9 mouse cellular contexts compared by ENCODE assay signal in genomic region chr4:133836575-133836974, GRCm38 (mm10). TPM values are rescaled to one million over a fixed set of nuclear protein-coding genes. Genes with fewer than 3 reads are reported as not detected.
DNase-seq lines count a peak whose midpoint lies in the region; ATAC-seq and TF ChIP-seq lines count a peak whose summit lies in the region.
"Had no signal": no experiment of that assay in that cellular context is flagged by ENCODE, and none has a peak within 500 bp of the region (broad histone marks: within the 10 kb centered on the region; RNA-seq: fewer than 3 reads in every experiment).

No protein-coding gene starts in this region.

- no peaks in the 10 kb centered on the region for H3K9me3 ChIP-seq in kidney, postnatal 0 days (replicated peaks; ENCODE audit: low read length)
- H3K9me3 ChIP-seq in kidney, embryonic 15.5 days (replicated peaks): no peaks in the 10 kb centered on the region
- no peaks in the 10 kb centered on the region for H3K9me3 ChIP-seq in liver, embryonic 11.5 days (ENCODE audit: control insufficient read depth, low read length)
- H3K9me3 ChIP-seq: embryonic facial prominence, embryonic 15.5 days; limb, embryonic 15.5 days had no signal

- no peak overlapping the region for H3K9ac ChIP-seq in kidney, postnatal 0 days (ENCODE audit: low read depth, low read length)
- H3K9ac ChIP-seq in kidney, embryonic 15.5 days: no peak overlapping the region
- H3K9ac ChIP-seq in liver, embryonic 11.5 days (ENCODE audit: low read depth, low read length): no peak overlapping the region
- H3K9ac ChIP-seq: embryonic facial prominence, embryonic 15.5 days; limb, embryonic 15.5 days had no signal

- TF ChIP-seq CTCF in kidney, postnatal 0 days (IDR thresholded peaks at IDR 0.05; ENCODE audit: low read depth): peak; percentile 59

- no peak overlapping the region for H3K4me2 ChIP-seq in kidney, postnatal 0 days (ENCODE audit: low read length)
- H3K4me2 ChIP-seq in kidney, embryonic 15.5 days: no peak overlapping the region
- H3K4me2 ChIP-seq in liver, embryonic 11.5 days: no peak overlapping the region
- H3K4me2 ChIP-seq: embryonic facial prominence, embryonic 15.5 days; limb, embryonic 15.5 days had no signal

- H3K36me3 ChIP-seq in kidney, postnatal 0 days (ENCODE audit: insufficient read depth, low read length): no peaks in the 10 kb centered on the region
- no peaks in the 10 kb centered on the region for H3K36me3 ChIP-seq in kidney, embryonic 15.5 days
- no peaks in the 10 kb centered on the region for H3K36me3 ChIP-seq in liver, embryonic 11.5 days (ENCODE audit: control insufficient read depth, insufficient read depth, low read length)
- H3K36me3 ChIP-seq: embryonic facial prominence, embryonic 15.5 days; limb, embryonic 15.5 days had no signal

- no peak for ATAC-seq in kidney, postnatal 0 days (replicated peaks; ENCODE audit: low FRiP score, low read depth)
- ATAC-seq in kidney, embryonic 15.5 days (replicated peaks; ENCODE audit: low FRiP score): no peak
- 0 out of 2 replicates have a peak, but pooled peaks have one; percentile 31 for ATAC-seq in liver, embryonic 11.5 days (replicated peaks; ENCODE audit: low FRiP score)

- 51% methylated on average over 10 of the region's 10 CpGs for WGBS in kidney, postnatal 0 days
- WGBS in kidney, embryonic 15.5 days: 59% methylated on average over 10 of the region's 10 CpGs
- WGBS in liver, embryonic 11.5 days: 45% methylated on average over 10 of the region's 10 CpGs

- no peaks in the 10 kb centered on the region for H3K4me1 ChIP-seq in kidney, postnatal 0 days (replicated peaks; ENCODE audit: insufficient read depth, low read length)
- peaks cover 6% of the 10 kb centered on the region for H3K4me1 ChIP-seq in kidney, embryonic 15.5 days
- H3K4me1 ChIP-seq in liver, embryonic 11.5 days (replicated peaks; ENCODE audit: control insufficient read depth, insufficient read depth, low read length): 0 out of 2 replicates have a peak, but pooled peaks cover 3% of the 10 kb centered on the region
- H3K4me1 ChIP-seq: embryonic facial prominence, embryonic 15.5 days; limb, embryonic 15.5 days had no signal

- DNase-seq in kidney, postnatal 0 days (ENCODE audit: low spot score): peak; percentile 69
- DNase-seq in R1 (ENCODE audit: low read depth, low spot score): peak; percentile 78
- peak; percentile 47 to 56 for DNase-seq in cerebellum, postnatal 36 days
- no peak for DNase-seq in liver, embryonic 11.5 days (ENCODE audit: low spot score)
- DNase-seq in testis, postnatal 10 days (ENCODE audit: low spot score): peak; percentile 66
- no peak for DNase-seq in urinary bladder, postnatal 25 days (ENCODE audit: low spot score)

- no peak overlapping the region for H3K27ac ChIP-seq in kidney, postnatal 0 days
- H3K27ac ChIP-seq in kidney, embryonic 15.5 days: no peak overlapping the region
- no peak overlapping the region for H3K27ac ChIP-seq in liver, embryonic 11.5 days (ENCODE audit: low read depth, low read length)
- H3K27ac ChIP-seq: embryonic facial prominence, embryonic 15.5 days; limb, embryonic 15.5 days had no signal

- H3K4me3 ChIP-seq in kidney, postnatal 0 days (replicated peaks; ENCODE audit: low read depth, low read length): no peak overlapping the region
- H3K4me3 ChIP-seq in kidney, embryonic 15.5 days (replicated peaks): no peak overlapping the region
- H3K4me3 ChIP-seq in liver, embryonic 11.5 days (ENCODE audit: low read depth, low read length): no peak overlapping the region
- H3K4me3 ChIP-seq: embryonic facial prominence, embryonic 15.5 days; limb, embryonic 15.5 days had no signal

- no peaks in the 10 kb centered on the region for H3K27me3 ChIP-seq in kidney, postnatal 0 days (ENCODE audit: insufficient read depth, low read length)
- no peaks in the 10 kb centered on the region for H3K27me3 ChIP-seq in kidney, embryonic 15.5 days
- no peaks in the 10 kb centered on the region for H3K27me3 ChIP-seq in liver, embryonic 11.5 days (replicated peaks; ENCODE audit: control insufficient read depth, insufficient read depth, low read length)
- H3K27me3 ChIP-seq: embryonic facial prominence, embryonic 15.5 days; limb, embryonic 15.5 days had no signal

RNA-seq across cellular contexts. Expression of gene Rps6ka1, which starts 51.0 kb away (rescaled TPM):
- 29.7 and 32.5 TPM in 2 replicates for polyA plus RNA-seq in kidney, postnatal 0 days (2015; fragmentation: Nextera tagmentation; extraction: Ambion mirVana)
- 44.5 and 47.5 TPM in 2 replicates for polyA plus RNA-seq in kidney, embryonic 15.5 days (2015; fragmentation: Nextera tagmentation; extraction: Ambion mirVana)
- 66.5 and 74.7 TPM in 2 replicates for polyA plus RNA-seq in liver, embryonic 11.5 days (2014; fragmentation: Nextera tagmentation; extraction: Ambion mirVana)

Comparison
In these comparisons a context has a peak if more than half of its experiments do, and no peak if none do; other contexts are left out.
1. DNase-seq: peak in kidney, postnatal 0 days (single experiment), R1 (single experiment), cerebellum, postnatal 36 days (2 of 2) and testis, postnatal 10 days (single experiment); none in liver, embryonic 11.5 days (single experiment) and urinary bladder, postnatal 25 days (single experiment).